Comparison of ENCODE assay signal across 14 mouse cellular contexts in the genomic region with DNA sequence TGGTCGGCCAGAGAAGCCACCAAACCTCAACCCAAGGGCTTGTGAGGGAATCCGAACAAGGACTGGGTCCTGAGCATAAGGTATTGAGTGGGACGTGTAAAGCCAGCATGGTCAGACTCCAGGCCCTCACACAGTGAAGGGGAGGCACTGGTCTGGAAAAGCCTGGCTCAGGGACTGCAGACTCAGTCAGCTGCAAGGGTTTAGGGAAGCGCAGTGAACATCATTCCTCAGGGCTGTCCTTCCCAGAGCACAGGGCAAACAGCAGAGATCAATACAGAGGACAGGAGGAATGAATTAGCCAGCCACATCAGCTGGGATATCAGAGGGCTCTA.
DNase-seq lines count a peak whose midpoint lies in the region; ATAC-seq and TF ChIP-seq lines count a peak whose summit lies in the region.
"Had no signal": no experiment of that assay in that cellular context is flagged by ENCODE, and none has a peak within 500 bp of the region (broad histone marks: within the 10 kb centered on the region; RNA-seq: fewer than 3 reads in every experiment).

No protein-coding gene starts in this region.

- WGBS in forebrain, embryonic 10.5 days: 50% methylated on average over 4 of the region's 4 CpGs
- 56% methylated on average over 4 of the region's 4 CpGs for WGBS in forebrain, embryonic 15.5 days
- 46% methylated on average over 4 of the region's 4 CpGs for WGBS in hindbrain, embryonic 12.5 days
- WGBS in hindbrain, postnatal 0 days: 48% methylated on average over 4 of the region's 4 CpGs
- 51% methylated on average over 4 of the region's 4 CpGs for WGBS in heart, embryonic 16.5 days
- WGBS in neural tube, embryonic 13.5 days: 32% methylated on average over 4 of the region's 4 CpGs
- 45% methylated on average over 4 of the region's 4 CpGs for WGBS in liver, postnatal 0 days (ENCODE audit: insufficient replicate concordance)

- no peak for TF ChIP-seq EP300 in liver, postnatal 0 days (IDR thresholded peaks at IDR 0.05; ENCODE audit: low read depth)

- no peak overlapping the region for H3K9ac ChIP-seq in forebrain, embryonic 15.5 days (replicated peaks)
- H3K9ac ChIP-seq in hindbrain, embryonic 12.5 days: no peak overlapping the region
- no peak overlapping the region for H3K9ac ChIP-seq in hindbrain, postnatal 0 days (replicated peaks; ENCODE audit: low read length)
- H3K9ac ChIP-seq in heart, embryonic 16.5 days (ENCODE audit: low read length): no peak overlapping the region
- no peak overlapping the region for H3K9ac ChIP-seq in neural tube, embryonic 13.5 days
- no peak overlapping the region for H3K9ac ChIP-seq in liver, postnatal 0 days (replicated peaks)
- H3K9ac ChIP-seq: liver, embryonic 13.5 days had no signal

- DNase-seq in forebrain, embryonic 10.5 days (ENCODE audit: extremely low spot score, low spot score): no peak
- no peak for DNase-seq in hindbrain, postnatal 0 days (ENCODE audit: low spot score)
- no peak for DNase-seq in liver, postnatal 0 days
- DNase-seq in right cerebral cortex, postnatal 25 days: no peak
- DNase-seq: cerebellum, adult 18-20 months; liver, embryonic 13.5 days; lung, postnatal 4 days; thymus, adult 18-20 months had no signal

- no peak overlapping the region for H3K4me2 ChIP-seq in forebrain, embryonic 15.5 days (replicated peaks)
- no peak overlapping the region for H3K4me2 ChIP-seq in hindbrain, embryonic 12.5 days (replicated peaks)
- no peak overlapping the region for H3K4me2 ChIP-seq in hindbrain, postnatal 0 days (ENCODE audit: low read depth, low read length)
- H3K4me2 ChIP-seq in heart, embryonic 16.5 days (ENCODE audit: low read depth, low read length): no peak overlapping the region
- no peak overlapping the region for H3K4me2 ChIP-seq in neural tube, embryonic 13.5 days
- no peak overlapping the region for H3K4me2 ChIP-seq in liver, postnatal 0 days (ENCODE audit: low read depth, low read length)
- H3K4me2 ChIP-seq: liver, embryonic 13.5 days had no signal

- H3K27me3 ChIP-seq in forebrain, embryonic 10.5 days (ENCODE audit: poor library complexity, severe bottlenecking): no peaks in the 10 kb centered on the region
- H3K27me3 ChIP-seq in forebrain, embryonic 15.5 days: no peaks in the 10 kb centered on the region
- no peaks in the 10 kb centered on the region for H3K27me3 ChIP-seq in hindbrain, embryonic 12.5 days
- no peaks in the 10 kb centered on the region for H3K27me3 ChIP-seq in hindbrain, postnatal 0 days (ENCODE audit: insufficient read depth, low read length)
- H3K27me3 ChIP-seq in heart, embryonic 16.5 days (ENCODE audit: control insufficient read depth, insufficient read depth, low read length): no peaks in the 10 kb centered on the region
- H3K27me3 ChIP-seq in neural tube, embryonic 13.5 days: 0 out of 2 replicates have a peak, but pooled peaks cover 7% of the 10 kb centered on the region
- no peaks in the 10 kb centered on the region for H3K27me3 ChIP-seq in liver, postnatal 0 days (ENCODE audit: insufficient read depth, low read length)
- H3K27me3 ChIP-seq: liver, embryonic 13.5 days had no signal

- H3K27ac ChIP-seq in forebrain, embryonic 10.5 days: peak overlapping the region; percentile 64
- H3K27ac ChIP-seq in forebrain, embryonic 15.5 days (replicated peaks): no peak overlapping the region
- H3K27ac ChIP-seq in hindbrain, embryonic 12.5 days: peak overlapping the region; percentile 24; the same call in 1 of the 2 replicates
- H3K27ac ChIP-seq in hindbrain, postnatal 0 days: no peak overlapping the region
- H3K27ac ChIP-seq in heart, embryonic 16.5 days (ENCODE audit: low read length): peak overlapping the region; percentile 11; the same call in 1 of the 2 replicates
- peak overlapping the region; percentile 33; the same call in 1 of the 2 replicates for H3K27ac ChIP-seq in neural tube, embryonic 13.5 days (replicated peaks)
- no peak overlapping the region for H3K27ac ChIP-seq in liver, postnatal 0 days (ENCODE audit: low read depth)
- H3K27ac ChIP-seq: liver, embryonic 13.5 days had no signal

- H3K36me3 ChIP-seq in forebrain, embryonic 10.5 days (replicated peaks): no peaks in the 10 kb centered on the region
- H3K36me3 ChIP-seq in forebrain, embryonic 15.5 days: no peaks in the 10 kb centered on the region
- H3K36me3 ChIP-seq in hindbrain, embryonic 12.5 days: no peaks in the 10 kb centered on the region
- no peaks in the 10 kb centered on the region for H3K36me3 ChIP-seq in hindbrain, postnatal 0 days (ENCODE audit: insufficient read depth, low read length)
- no peaks in the 10 kb centered on the region for H3K36me3 ChIP-seq in heart, embryonic 16.5 days (ENCODE audit: control insufficient read depth, insufficient read depth)
- H3K36me3 ChIP-seq in neural tube, embryonic 13.5 days: no peaks in the 10 kb centered on the region
- H3K36me3 ChIP-seq in liver, postnatal 0 days (replicated peaks; ENCODE audit: insufficient read depth, low read length): no peaks in the 10 kb centered on the region
- H3K36me3 ChIP-seq: G1E; liver, embryonic 13.5 days had no signal

- TF ChIP-seq CTCF in hindbrain, postnatal 0 days (IDR thresholded peaks at IDR 0.05; ENCODE audit: low read depth): no peak
- TF ChIP-seq CTCF in liver, postnatal 0 days (IDR thresholded peaks at IDR 0.05; ENCODE audit: low read depth): no peak

- ATAC-seq in forebrain, embryonic 15.5 days (replicated peaks): no peak
- ATAC-seq in hindbrain, embryonic 12.5 days (ENCODE audit: low FRiP score): no peak
- ATAC-seq in hindbrain, postnatal 0 days: no peak
- no peak for ATAC-seq in heart, embryonic 16.5 days (replicated peaks; ENCODE audit: extremely low read depth, insufficient read depth, low FRiP score)
- peak; percentile 52 for ATAC-seq in neural tube, embryonic 13.5 days (ENCODE audit: low read depth)
- no peak for ATAC-seq in liver, postnatal 0 days
- ATAC-seq: forebrain, embryonic 16.5 days had no signal

- peaks cover 26% of the 10 kb centered on the region for H3K4me1 ChIP-seq in forebrain, embryonic 10.5 days
- H3K4me1 ChIP-seq in forebrain, embryonic 15.5 days: no peaks in the 10 kb centered on the region
- peaks cover 3% of the 10 kb centered on the region; the same call in 1 of the 2 replicates for H3K4me1 ChIP-seq in hindbrain, embryonic 12.5 days
- H3K4me1 ChIP-seq in hindbrain, postnatal 0 days (ENCODE audit: insufficient read depth, low read length): no peaks in the 10 kb centered on the region
- peaks cover 22% of the 10 kb centered on the region for H3K4me1 ChIP-seq in heart, embryonic 16.5 days (ENCODE audit: control insufficient read depth, insufficient read depth, low read length)
- peaks cover 18% of the 10 kb centered on the region for H3K4me1 ChIP-seq in neural tube, embryonic 13.5 days (replicated peaks)
- H3K4me1 ChIP-seq in liver, postnatal 0 days (ENCODE audit: insufficient read depth): no peaks in the 10 kb centered on the region

- no peak overlapping the region for H3K4me3 ChIP-seq in forebrain, embryonic 10.5 days
- H3K4me3 ChIP-seq in forebrain, embryonic 15.5 days: no peak overlapping the region
- no peak overlapping the region for H3K4me3 ChIP-seq in hindbrain, embryonic 12.5 days
- no peak overlapping the region for H3K4me3 ChIP-seq in hindbrain, postnatal 0 days (ENCODE audit: low read length)
- no peak overlapping the region for H3K4me3 ChIP-seq in heart, embryonic 16.5 days (ENCODE audit: low read length)
- H3K4me3 ChIP-seq in neural tube, embryonic 13.5 days: no peak overlapping the region
- H3K4me3 ChIP-seq in liver, postnatal 0 days (ENCODE audit: low read depth, low read length): no peak overlapping the region
- H3K4me3 ChIP-seq: liver, embryonic 13.5 days had no signal

- no peaks in the 10 kb centered on the region for H3K9me3 ChIP-seq in forebrain, embryonic 10.5 days
- H3K9me3 ChIP-seq in forebrain, embryonic 15.5 days: no peaks in the 10 kb centered on the region
- H3K9me3 ChIP-seq in hindbrain, embryonic 12.5 days (replicated peaks): no peaks in the 10 kb centered on the region
- H3K9me3 ChIP-seq in hindbrain, postnatal 0 days (ENCODE audit: low read length): no peaks in the 10 kb centered on the region
- no peaks in the 10 kb centered on the region for H3K9me3 ChIP-seq in heart, embryonic 16.5 days (replicated peaks; ENCODE audit: control insufficient read depth, low read length)
- H3K9me3 ChIP-seq in neural tube, embryonic 13.5 days: no peaks in the 10 kb centered on the region
- H3K9me3 ChIP-seq in liver, postnatal 0 days (ENCODE audit: low read length): no peaks in the 10 kb centered on the region
- H3K9me3 ChIP-seq: G1E; liver, embryonic 13.5 days had no signal

Comparison
In these comparisons a context has a peak if more than half of its experiments do, and no peak if none do; other contexts are left out.
1. H3K27ac ChIP-seq: peak in forebrain, embryonic 10.5 days (single experiment), hindbrain, embryonic 12.5 days (single experiment), heart, embryonic 16.5 days (single experiment) and neural tube, embryonic 13.5 days (single experiment); none in forebrain, embryonic 15.5 days (single experiment), hindbrain, postnatal 0 days (single experiment) and liver, postnatal 0 days (single experiment).